Mouse (Mus musculus) lung, postnatal 4 days (tissue): ENCODE data around the gene Mgat5.

Experiments used
- DNase-seq, 2 experiments: peaks; one replicate each; pipeline ENCODE4 v3.0.0; 2021

The Mgat5 gene

GRCm38 (mm10) chr1:127262170-127262837, 57.5 kb downstream of the Mgat5 start:
- no peak for DNase-seq

- no peak for DNase-seq
Observed at GRCm38 (mm10) chr1:127267985-127268384, 63.2 kb downstream of the Mgat5 start.

GRCm38 (mm10) chr1:127269343-127269742, 64.5 kb downstream of the Mgat5 start:
- no peak for DNase-seq

GRCm38 (mm10) chr1:127270273-127271020, 65.6 kb downstream of the Mgat5 start:
- DNase-seq, result peak; percentile 27 to 51

GRCm38 (mm10) chr1:127271156-127271555, 66.3 kb downstream of the Mgat5 start:
- no peak for DNase-seq

GRCm38 (mm10) chr1:127273363-127273762, 68.5 kb downstream of the Mgat5 start:
- DNase-seq, result no peak

GRCm38 (mm10) chr1:127275572-127276324, 70.9 kb downstream of the Mgat5 start:
- no peak for DNase-seq

- DNase-seq, result no peak
Observed at GRCm38 (mm10) chr1:127278067-127278466, 73.3 kb downstream of the Mgat5 start.

GRCm38 (mm10) chr1:127280256-127280655, 75.4 kb downstream of the Mgat5 start:
- no peak for DNase-seq

- no peak for DNase-seq
Observed at GRCm38 (mm10) chr1:127284975-127285374, 80.2 kb downstream of the Mgat5 start.

- DNase-seq, result no peak
Observed at GRCm38 (mm10) chr1:127287505-127287904, 82.7 kb downstream of the Mgat5 start.

- DNase-seq, result no peak
Observed at GRCm38 (mm10) chr1:127290879-127291278, 86.1 kb downstream of the Mgat5 start.

- no peak for DNase-seq
Observed at GRCm38 (mm10) chr1:127291721-127292120, 86.9 kb downstream of the Mgat5 start.

GRCm38 (mm10) chr1:127293286-127293685, 88.5 kb downstream of the Mgat5 start:
- no peak for DNase-seq

GRCm38 (mm10) chr1:127296815-127297214, 92.0 kb downstream of the Mgat5 start:
- no peak for DNase-seq

GRCm38 (mm10) chr1:127299774-127300173, 95.0 kb downstream of the Mgat5 start:
- DNase-seq, result no peak

GRCm38 (mm10) chr1:127301038-127301437, 96.2 kb downstream of the Mgat5 start:
- no peak for DNase-seq

GRCm38 (mm10) chr1:127302620-127303019, 97.8 kb downstream of the Mgat5 start:
- no peak for DNase-seq

- DNase-seq, result no peak
Observed at GRCm38 (mm10) chr1:127303791-127304190, 99.0 kb downstream of the Mgat5 start.

GRCm38 (mm10) chr1:127304281-127304680, 99.5 kb downstream of the Mgat5 start:
- no peak for DNase-seq

- no peak for DNase-seq
Observed at GRCm38 (mm10) chr1:127305582-127305981, 100.8 kb downstream of the Mgat5 start.

- no peak for DNase-seq
Observed at GRCm38 (mm10) chr1:127306024-127306771, 101.4 kb downstream of the Mgat5 start.

GRCm38 (mm10) chr1:127307361-127307760, 102.5 kb downstream of the Mgat5 start:
- DNase-seq, result no peak
